Mouse (Mus musculus) brain, embryonic 14.5 days (tissue): ENCODE measurements around the gene Gm20521.
A peak's percentile ranks its signal among the peaks of the same experiment; 100 is the strongest.

Source experiments
- CTCF ChIP-seq: fragments of 200-500 bp; IDR thresholded peaks from 2 replicates; pipeline ENCODE4 v1.5.1; 2012; ENCODE audit warnings: inconsistent platforms, mild to moderate bottlenecking, moderate library complexity, borderline replicate concordance; ENCODE audit not compliant: insufficient read depth, insufficient read length; ENCODE audit errors: extremely low read depth
- POLR2A ChIP-seq: fragments of 200-500 bp; IDR thresholded peaks from 2 replicates; pipeline ENCODE4 v1.6.1; 2012; ENCODE audit warnings: mild to moderate bottlenecking, inconsistent platforms, borderline replicate concordance; ENCODE audit not compliant: poor library complexity, insufficient read depth, insufficient read length, severe bottlenecking; ENCODE audit errors: extremely low read depth

DNA sequence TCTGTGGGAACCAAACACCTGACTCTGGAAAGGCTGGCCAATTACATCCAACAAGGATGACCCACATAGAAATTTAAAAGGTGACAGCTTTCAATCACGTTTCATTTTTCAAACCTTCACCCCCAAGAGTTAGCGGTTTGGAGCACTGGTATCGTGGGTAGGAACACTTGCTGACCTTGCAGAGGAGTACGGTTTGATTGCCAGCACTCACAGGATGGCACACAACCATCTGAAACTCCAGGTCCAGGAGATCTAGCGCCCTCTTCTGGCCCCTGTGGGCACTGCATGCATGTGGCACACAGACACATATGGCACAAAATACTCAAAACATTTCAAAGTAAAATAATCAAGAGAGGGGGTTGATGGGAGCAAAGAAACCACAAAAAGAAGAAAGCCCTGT is 16.3 kb upstream of the Gm20521 start:
- TF ChIP-seq CTCF, result peak; percentile 52; the same call in 1 of the 2 replicates
- no peak for TF ChIP-seq POLR2A
